Mouse (Mus musculus): ENCODE data around the gene Prelp.

DNA sequence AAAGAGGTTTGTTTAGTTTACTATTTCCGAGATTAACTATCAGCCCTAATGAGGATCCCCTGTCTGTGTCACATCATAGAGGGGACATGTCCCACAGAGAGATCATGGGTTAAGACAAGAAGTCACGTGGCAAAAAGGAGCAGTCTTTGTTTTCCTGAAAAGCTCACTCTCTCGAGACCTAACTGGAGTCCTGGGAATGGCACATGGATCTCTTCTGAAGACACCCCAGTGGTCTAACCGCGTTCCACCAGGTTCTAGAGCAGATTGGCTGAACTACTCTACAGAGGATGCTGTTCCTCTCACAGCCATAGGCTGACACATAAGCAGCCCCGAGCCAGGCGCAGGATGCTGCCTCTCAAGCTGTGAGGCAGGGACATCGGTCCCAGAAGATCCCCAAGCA is 48.2 kb upstream of the Prelp start:
- TF ChIP-seq CTCF (IDR thresholded peaks at IDR 0.05; ENCODE audit: extremely low read depth, insufficient read length, insufficient replicate concordance, low read depth, low read length) (no peak), POLR2A (IDR thresholded peaks at IDR 0.05; ENCODE audit: low read depth, low read length) (no peak)
